Mouse (Mus musculus) adipocyte (in vitro differentiated cells): ENCODE data around the gene 4930583I09Rik.
A peak's percentile ranks its signal among the peaks of the same experiment; 100 is the strongest.

Experiments
- DNase-seq: peaks from one replicate; pipeline ENCODE4 v3.0.0-alpha.2; 2016; ENCODE audit warnings: low spot score

4930583I09Rik gene

GRCm38 (mm10) chr17:64835928-64836327 lies at the start of gene 4930583I09Rik:
Gene 4930583I09Rik (minus strand): TSS chr17:64836071.
- no peak for DNase-seq

GRCm38 (mm10) chr17:64876111-64876510 lies 40.2 kb upstream of the 4930583I09Rik start:
- DNase-seq: no peak

GRCm38 (mm10) chr17:64873651-64874072 lies 37.8 kb upstream of the 4930583I09Rik start:
- peak; percentile 30 for DNase-seq

GRCm38 (mm10) chr17:64863817-64864216 lies 27.9 kb upstream of the 4930583I09Rik start:
- no peak for DNase-seq

- no peak for DNase-seq
Observed at GRCm38 (mm10) chr17:64860963-64861362, 25.1 kb upstream of the 4930583I09Rik start.

GRCm38 (mm10) chr17:64858848-64859247 lies 23.0 kb upstream of the 4930583I09Rik start:
- no peak for DNase-seq

GRCm38 (mm10) chr17:64848031-64848430 lies 12.2 kb upstream of the 4930583I09Rik start:
- no peak for DNase-seq

GRCm38 (mm10) chr17:64846654-64847053 lies 10.8 kb upstream of the 4930583I09Rik start:
- DNase-seq: no peak

GRCm38 (mm10) chr17:64836892-64837291 lies 1.0 kb upstream of the 4930583I09Rik start:
- DNase-seq: no peak

GRCm38 (mm10) chr17:64836352-64836751 lies 481 bp upstream of the 4930583I09Rik start:
- DNase-seq: no peak

- DNase-seq: no peak
Observed at GRCm38 (mm10) chr17:64833906-64834490, 1.9 kb downstream of the 4930583I09Rik start.

GRCm38 (mm10) chr17:64833071-64833470 lies 2.8 kb downstream of the 4930583I09Rik start:
- DNase-seq: no peak

GRCm38 (mm10) chr17:64827482-64827881 lies 8.4 kb downstream of the 4930583I09Rik start:
- no peak for DNase-seq

GRCm38 (mm10) chr17:64826843-64827242 lies 9.0 kb downstream of the 4930583I09Rik start:
- no peak for DNase-seq

GRCm38 (mm10) chr17:64822561-64822960 lies 13.3 kb downstream of the 4930583I09Rik start:
- no peak for DNase-seq

- DNase-seq: no peak
Observed at GRCm38 (mm10) chr17:64820841-64821593, 14.9 kb downstream of the 4930583I09Rik start.

GRCm38 (mm10) chr17:64816298-64816697 lies 19.6 kb downstream of the 4930583I09Rik start:
- DNase-seq: no peak

- no peak for DNase-seq
Observed at GRCm38 (mm10) chr17:64815806-64816205, 20.1 kb downstream of the 4930583I09Rik start.

GRCm38 (mm10) chr17:64813568-64813967 lies 22.3 kb downstream of the 4930583I09Rik start:
- no peak for DNase-seq

- DNase-seq: no peak
Observed at GRCm38 (mm10) chr17:64806035-64806589, 29.8 kb downstream of the 4930583I09Rik start.

GRCm38 (mm10) chr17:64804375-64805124 lies 31.3 kb downstream of the 4930583I09Rik start:
- no peak for DNase-seq

- DNase-seq: no peak
Observed at GRCm38 (mm10) chr17:64802956-64803275, 33.0 kb downstream of the 4930583I09Rik start.
